Mouse (Mus musculus): Measurements from ENCODE around the gene Fgr.
"Not testable (repeated sequence)": the region's sequence is repeated elsewhere in the genome, so short reads cannot be mapped to it uniquely, and the experiment has no call there.

The Fgr gene

GRCm38 (mm10) chr4:132983664-132984512, 10.0 kb downstream of the Fgr start:
- DNase-seq (ENCODE audit: low read depth), result no peak

GRCm38 (mm10) chr4:132988581-132989355, 14.9 kb downstream of the Fgr start:
- no peak for DNase-seq (ENCODE audit: low read depth)

GRCm38 (mm10) chr4:132993553-132993952, 19.7 kb downstream of the Fgr start:
- no peak for DNase-seq (ENCODE audit: low read depth)

- DNase-seq (ENCODE audit: low read depth), result no peak
These were observed 23.8 kb downstream of the Fgr start for GRCm38 (mm10) chr4:132997469-132998237.

GRCm38 (mm10) chr4:133002896-133003295, 29.0 kb downstream of the Fgr start:
- no peak for DNase-seq (ENCODE audit: low read depth)

- DNase-seq (ENCODE audit: low read depth), result no peak
These were observed 29.6 kb downstream of the Fgr start for GRCm38 (mm10) chr4:133003316-133004018.

- DNase-seq (ENCODE audit: low read depth), result peak; percentile 90
These were observed 31.3 kb downstream of the Fgr start for GRCm38 (mm10) chr4:133005233-133005632.

- DNase-seq (ENCODE audit: low read depth), result not testable (repeated sequence)
These were observed 32.1 kb downstream of the Fgr start for GRCm38 (mm10) chr4:133005885-133006451.

- peak; percentile 18 for DNase-seq (ENCODE audit: low read depth)
These were observed 33.9 kb downstream of the Fgr start for GRCm38 (mm10) chr4:133007513-133008380.

- DNase-seq (ENCODE audit: low read depth), result peak; percentile 81
These were observed 35.2 kb downstream of the Fgr start for GRCm38 (mm10) chr4:133009131-133009530.

- no peak for DNase-seq (ENCODE audit: low read depth)
These were observed 35.8 kb downstream of the Fgr start for GRCm38 (mm10) chr4:133009676-133010075.

GRCm38 (mm10) chr4:133010611-133011010, 36.7 kb downstream of the Fgr start:
- DNase-seq (ENCODE audit: low read depth), result no peak

- peak; percentile 95 for DNase-seq (ENCODE audit: low read depth)
These were observed 37.3 kb downstream of the Fgr start, which contains the start of gene Ahdc1 for GRCm38 (mm10) chr4:133011028-133011820. Gene Ahdc1 (plus strand): TSS chr4:133011260.

- peak; percentile 69 for DNase-seq (ENCODE audit: low read depth)
These were observed 38.2 kb downstream of the Fgr start for GRCm38 (mm10) chr4:133011821-133012775.

- DNase-seq (ENCODE audit: low read depth), result peak; percentile 57
These were observed 38.9 kb downstream of the Fgr start for GRCm38 (mm10) chr4:133012776-133013265.

GRCm38 (mm10) chr4:133013266-133013891, 39.5 kb downstream of the Fgr start:
- DNase-seq (ENCODE audit: low read depth), result peak; percentile 59

GRCm38 (mm10) chr4:133014088-133014487, 40.2 kb downstream of the Fgr start:
- DNase-seq (ENCODE audit: low read depth), result peak; percentile 25

All from induced T-regulatory cell, adult 2 months (primary cell).